Mouse (Mus musculus) kidney, postnatal 0 days (tissue): ENCODE data around the gene Myh3. TPM values are rescaled to one million over a fixed set of nuclear protein-coding genes. Genes with fewer than 3 reads are reported as not detected.

Source experiments
- ATAC-seq: fragments of 200-750 bp; cut with Nextera tagmentation; replicated peaks from 2 replicates; pipeline ENCODE4 v1.8.0; 2017; ENCODE audit warnings: low read depth, moderate number of reproducible peaks, moderate TSS enrichment, moderate library complexity; ENCODE audit not compliant: low FRiP score
- DNase-seq: peaks from one replicate; pipeline ENCODE4 v3.0.0-alpha.2; 2016; ENCODE audit warnings: low spot score
- H3K27ac ChIP-seq: fragments of 300-500 bp; sonication (generic); 2 replicates; pipeline ENCODE4 v1.5.1; 2014; ENCODE audit warnings: mild to moderate bottlenecking
- H3K27me3 ChIP-seq: fragments of 300-500 bp; sonication (generic); 2 replicates; pipeline ENCODE4 v1.6.1; 2014; ENCODE audit warnings: low read length, mixed read lengths; ENCODE audit not compliant: insufficient read depth
- H3K36me3 ChIP-seq: fragments of 300-500 bp; sonication (generic); 2 replicates; pipeline ENCODE4 v1.6.1; 2014; ENCODE audit warnings: low read length, mixed read lengths; ENCODE audit not compliant: insufficient read depth
- H3K4me1 ChIP-seq: fragments of 300-500 bp; sonication (generic); replicated peaks from 2 replicates; pipeline ENCODE4 v1.6.1; 2014; ENCODE audit warnings: antibody characterized with exemption, low read length, mixed read lengths; ENCODE audit not compliant: insufficient read depth
- H3K4me2 ChIP-seq: fragments of 300-500 bp; sonication (generic); 2 replicates; pipeline ENCODE4 v1.6.1; 2014; ENCODE audit warnings: mild to moderate bottlenecking, low read length, moderate library complexity, mixed read lengths
- H3K4me3 ChIP-seq: fragments of 300-500 bp; sonication (generic); replicated peaks from 2 replicates; pipeline ENCODE4 v1.5.1; 2014; ENCODE audit warnings: low read depth, low read length
- H3K9ac ChIP-seq: fragments of 300-500 bp; sonication (generic); 2 replicates; pipeline ENCODE4 v1.6.1; 2014; ENCODE audit warnings: low read depth, low read length
- H3K9me3 ChIP-seq: fragments of 300-500 bp; sonication (generic); replicated peaks from 2 replicates; pipeline ENCODE4 v1.6.1; 2016; ENCODE audit warnings: low read length, inconsistent platforms, mixed read lengths
- CTCF ChIP-seq: IDR thresholded peaks from 2 replicates; pipeline ENCODE4 v1.5.1; 2016; ENCODE audit warnings: antibody characterized with exemption, low read depth, mild to moderate bottlenecking, moderate library complexity
- WGBS: fragments of 180-500 bp; shearing (Covaris S2); extraction: QIAGEN DNeasy Blood & Tissue Kit; methylation state at CpG from one replicate; pipeline ENCODE4 v1.1.7; 2014; 5-methylcytosine and 5-hydroxymethylcytosine counted together
- polyA plus RNA-seq: library from polyadenylated mRNA; unstranded; fragments of >200 nt; fragmentation: Nextera tagmentation; extraction: Ambion mirVana; gene quantifications from 2 replicates; pipeline ENCODE4 v1.2.1, GENCODE M21; 2015

Myh3 gene
- polyA plus RNA-seq, 1 experiment from 2014 or later = 0.01 TPM

DNA sequence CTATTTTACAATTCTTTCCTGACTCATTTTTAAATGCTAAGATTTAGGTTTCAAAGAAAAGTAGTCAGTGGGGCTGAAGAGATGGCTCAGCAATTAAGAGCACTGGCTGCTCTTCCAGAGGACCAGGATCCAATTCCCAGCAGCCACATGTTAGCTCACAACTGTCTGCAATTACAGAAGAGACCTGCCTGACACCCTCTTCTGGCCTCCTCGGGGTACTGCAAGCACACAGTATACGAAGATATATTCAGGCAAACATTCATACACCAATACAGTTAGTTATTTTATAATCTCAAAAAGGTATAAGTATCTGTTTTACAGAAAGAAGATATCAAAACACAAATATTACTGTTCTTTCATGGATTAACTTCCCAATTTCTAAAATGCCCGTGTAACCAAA, 38.3 kb upstream of the Myh3 start:
- no peak for ATAC-seq
- no peak overlapping the region for H3K9ac ChIP-seq
- no peak overlapping the region for H3K4me2 ChIP-seq
- no peak overlapping the region for H3K27ac ChIP-seq
- no peaks in the 10 kb centered on the region for H3K9me3 ChIP-seq
- DNase-seq = no peak
- no peaks in the 10 kb centered on the region for H3K27me3 ChIP-seq
- WGBS = 95% methylated on average over 3 of the region's 3 CpGs
- TF ChIP-seq CTCF = peak; percentile 29; the same call in 1 of the 2 replicates
- peaks cover 25% of the 10 kb centered on the region; the same call in 1 of the 2 replicates for H3K36me3 ChIP-seq
- H3K4me1 ChIP-seq = no peaks in the 10 kb centered on the region
- no peak overlapping the region for H3K4me3 ChIP-seq

DNA sequence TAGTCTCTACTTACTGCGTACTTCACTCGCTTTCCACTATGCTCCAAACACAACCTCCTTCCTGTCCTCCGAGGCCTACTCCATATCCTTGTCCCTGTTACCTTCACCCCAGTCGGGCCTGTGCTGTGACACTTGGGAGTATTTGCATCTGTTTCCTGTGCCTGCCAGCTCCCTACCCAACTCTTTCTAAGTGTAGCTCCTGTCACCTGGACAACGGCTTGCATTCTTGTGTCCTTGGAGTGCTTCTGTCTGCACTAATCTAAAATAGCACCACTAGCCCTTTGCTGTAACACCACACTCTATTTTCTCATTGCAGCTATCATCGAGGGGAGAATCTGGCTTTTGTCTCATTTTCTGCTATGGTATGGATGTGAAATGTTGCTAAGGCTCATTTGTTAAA, 37.6 kb upstream of the Myh3 start:
- no peak overlapping the region for H3K4me2 ChIP-seq
- no peak for DNase-seq
- 94% methylated on average over 6 of the region's 6 CpGs for WGBS
- H3K9ac ChIP-seq = no peak overlapping the region
- no peak overlapping the region for H3K4me3 ChIP-seq
- H3K9me3 ChIP-seq = no peaks in the 10 kb centered on the region
- H3K27ac ChIP-seq = no peak overlapping the region
- H3K27me3 ChIP-seq = no peaks in the 10 kb centered on the region
- TF ChIP-seq CTCF = no peak
- H3K36me3 ChIP-seq = peaks cover 25% of the 10 kb centered on the region; the same call in 1 of the 2 replicates
- no peaks in the 10 kb centered on the region for H3K4me1 ChIP-seq
- ATAC-seq = no peak

DNA sequence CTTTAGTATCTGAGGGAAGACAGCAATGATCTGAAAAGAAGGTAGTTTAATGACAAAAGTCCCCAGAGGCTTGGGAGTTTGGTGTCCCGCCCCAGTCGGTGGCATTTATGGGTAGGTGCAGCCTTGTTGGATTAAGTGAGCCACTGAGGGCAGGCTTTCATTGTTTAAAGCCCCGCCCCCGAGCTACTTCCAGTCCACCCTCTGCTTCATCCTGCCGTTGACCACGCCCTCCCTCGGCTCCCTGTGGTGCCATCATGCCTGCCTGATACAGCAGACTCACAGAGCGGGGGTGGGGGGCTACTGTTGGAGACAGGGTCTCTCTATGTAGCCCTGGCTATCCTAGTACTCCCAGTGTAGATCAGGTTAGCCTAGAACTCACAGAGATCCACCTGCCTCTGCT, 35.1 kb upstream of the Myh3 start:
- H3K27ac ChIP-seq = no peak overlapping the region
- DNase-seq (no peak), ATAC-seq (no peak)
- H3K27me3 ChIP-seq = no peaks in the 10 kb centered on the region
- peaks cover 25% of the 10 kb centered on the region; the same call in 1 of the 2 replicates for H3K36me3 ChIP-seq
- no peaks in the 10 kb centered on the region for H3K4me1 ChIP-seq
- H3K4me3 ChIP-seq = no peak overlapping the region
- 64% methylated on average over 8 of the region's 8 CpGs for WGBS
- no peak overlapping the region for H3K9ac ChIP-seq
- no peak overlapping the region for H3K4me2 ChIP-seq
- H3K9me3 ChIP-seq = no peaks in the 10 kb centered on the region
- no peak for TF ChIP-seq CTCF

DNA sequence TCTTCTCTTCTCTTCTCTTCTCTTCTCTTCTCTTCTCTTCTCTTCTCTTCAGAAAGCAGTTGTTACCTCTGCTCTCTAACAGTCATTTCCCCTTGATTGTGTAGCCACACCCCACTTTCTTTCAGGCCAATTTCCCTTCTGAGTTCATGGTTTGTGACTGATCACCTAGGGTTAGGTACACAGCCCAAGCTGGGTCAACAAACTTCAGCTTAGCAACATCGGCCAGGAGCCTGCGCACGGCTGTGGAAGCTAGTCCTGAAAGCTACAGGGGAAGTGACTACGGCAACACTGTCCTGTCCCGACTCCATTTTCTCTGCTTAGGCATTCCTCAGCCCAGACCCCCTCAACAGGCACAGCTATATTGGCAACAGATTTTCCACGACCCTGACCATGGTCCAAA, 33.1 kb upstream of the Myh3 start:
- ATAC-seq = no peak; the same call in 1 of the 2 replicates
- no peaks in the 10 kb centered on the region for H3K9me3 ChIP-seq
- WGBS = 62% methylated on average over 6 of the region's 6 CpGs

DNA sequence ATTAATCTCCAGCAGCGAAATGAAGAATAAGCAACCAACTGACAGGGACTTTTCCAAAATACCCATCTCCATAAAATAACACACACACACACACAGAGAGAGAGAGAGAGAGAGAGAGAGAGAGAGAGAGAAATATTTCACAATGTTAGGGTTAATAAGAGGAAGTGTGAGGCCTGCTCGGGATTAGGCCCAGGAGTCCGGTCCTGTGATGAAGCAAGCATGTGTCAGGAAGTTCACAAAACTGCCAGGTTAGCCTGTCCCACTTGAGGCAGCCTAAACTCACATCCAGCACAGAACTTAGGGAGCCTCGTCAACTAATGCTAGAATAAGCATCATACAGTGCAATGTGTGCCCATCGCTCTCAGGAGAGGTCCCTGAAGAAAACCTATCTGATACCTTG, 30.9 kb upstream of the Myh3 start:
- no peak for TF ChIP-seq CTCF
- H3K27me3 ChIP-seq = no peaks in the 10 kb centered on the region
- no peak overlapping the region for H3K27ac ChIP-seq
- no peaks in the 10 kb centered on the region for H3K4me1 ChIP-seq
- H3K9me3 ChIP-seq = no peaks in the 10 kb centered on the region
- DNase-seq (no peak), ATAC-seq (no peak)
- 0 out of 2 replicates have a peak, but pooled peaks cover 5% of the 10 kb centered on the region for H3K36me3 ChIP-seq
- H3K4me3 ChIP-seq = no peak overlapping the region
- H3K4me2 ChIP-seq = no peak overlapping the region
- H3K9ac ChIP-seq = no peak overlapping the region
- 91% methylated on average over 5 of the region's 5 CpGs for WGBS

More for the DNA sequence above, 33.1 kb upstream of the Myh3 start:
- H3K4me1 ChIP-seq = no peaks in the 10 kb centered on the region
- H3K4me3 ChIP-seq = no peak overlapping the region
- TF ChIP-seq CTCF = no peak
- no peaks in the 10 kb centered on the region for H3K27me3 ChIP-seq
- H3K9ac ChIP-seq = no peak overlapping the region
- H3K27ac ChIP-seq = no peak overlapping the region
- H3K36me3 ChIP-seq = peaks cover 24% of the 10 kb centered on the region; the same call in 1 of the 2 replicates
- no peak overlapping the region for H3K4me2 ChIP-seq
- no peak for DNase-seq

DNA sequence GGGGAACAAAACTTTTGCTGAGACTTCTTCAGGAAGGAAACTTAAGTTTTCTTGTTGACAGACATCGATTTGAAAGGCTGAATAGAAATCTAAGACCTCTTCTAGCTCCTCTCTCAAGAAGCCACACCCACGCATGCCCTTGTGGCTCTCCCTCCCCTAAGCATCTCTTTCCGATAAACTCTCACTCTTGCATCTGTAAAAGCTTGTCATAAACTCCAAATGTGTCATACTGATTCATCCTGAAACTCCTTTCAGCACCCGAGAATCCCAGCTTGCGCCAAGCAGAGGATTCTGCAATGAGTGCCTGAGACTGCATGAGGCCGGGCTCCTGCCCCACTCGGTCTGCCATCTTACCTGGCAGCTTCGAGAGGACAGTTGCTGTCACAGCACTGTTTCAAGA, 29.6 kb upstream of the Myh3 start:
- Histone ChIP-seq H3K27me3 (no peaks in the 10 kb centered on the region), H3K4me1 (0 out of 2 replicates have a peak, but pooled peaks cover 3% of the 10 kb centered on the region), H3K4me2 (no peak overlapping the region), H3K4me3 (no peak overlapping the region), H3K27ac (no peak overlapping the region), H3K9me3 (no peaks in the 10 kb centered on the region), H3K9ac (no peak overlapping the region), H3K36me3 (0 out of 2 replicates have a peak, but pooled peaks cover 5% of the 10 kb centered on the region)
- WGBS = 87% methylated on average over 8 of the region's 8 CpGs
- TF ChIP-seq CTCF = no peak
- DNase-seq (no peak), ATAC-seq (no peak)

DNA sequence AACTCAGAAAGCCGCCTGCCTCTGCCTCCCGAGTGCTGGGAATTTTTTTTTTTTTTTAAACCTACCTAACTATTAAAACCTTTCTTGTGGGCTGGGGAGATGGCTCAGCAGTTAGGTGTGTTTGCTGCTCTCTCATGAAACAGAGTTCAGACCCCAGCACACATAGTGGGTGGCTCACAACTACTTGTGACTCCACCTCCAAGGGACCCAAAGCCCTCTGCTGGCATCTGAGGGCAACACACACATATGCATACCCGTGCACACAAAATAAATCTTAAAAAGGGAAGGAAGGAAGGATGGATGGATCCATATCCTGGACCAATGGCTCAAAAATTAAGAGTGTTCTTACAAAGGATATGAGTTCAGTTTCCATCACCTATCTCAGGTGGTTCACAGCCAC, 28.8 kb upstream of the Myh3 start:
- no peak overlapping the region for H3K4me3 ChIP-seq

More for the DNA sequence above, 28.8 kb upstream of the Myh3 start:
- H3K36me3 ChIP-seq = 0 out of 2 replicates have a peak, but pooled peaks cover 5% of the 10 kb centered on the region
- H3K27ac ChIP-seq = no peak overlapping the region
- H3K4me1 ChIP-seq = 0 out of 2 replicates have a peak, but pooled peaks cover 3% of the 10 kb centered on the region
- ATAC-seq = no peak
- WGBS = 86% methylated on average over 3 of the region's 3 CpGs
- H3K9ac ChIP-seq = no peak overlapping the region
- DNase-seq = no peak
- H3K9me3 ChIP-seq = no peaks in the 10 kb centered on the region
- TF ChIP-seq CTCF = no peak
- no peaks in the 10 kb centered on the region for H3K27me3 ChIP-seq
- H3K4me2 ChIP-seq = no peak overlapping the region
